Mouse (Mus musculus) liver, adult 2 months (tissue): ENCODE results near the gene Camkv. TPM values are rescaled to one million over a fixed set of nuclear protein-coding genes. Genes with fewer than 3 reads are reported as not detected.
A peak's percentile ranks its signal among the peaks of the same experiment; 100 is the strongest.

ENCODE experiments used
- DNase-seq: peaks from one replicate; pipeline ENCODE4 v3.0.0-alpha.2; 2011; ENCODE audit warnings: low read depth, low spot score; ENCODE audit errors: extremely low read depth
- H3K27ac ChIP-seq: fragments of 200-500 bp; replicated peaks from 2 replicates; pipeline ENCODE4 v1.5.1; 2012; ENCODE audit warnings: low read depth, mild to moderate bottlenecking, control low read depth, inconsistent platforms, low read length; ENCODE audit not compliant: insufficient read depth
- H3K27me3 ChIP-seq: fragments of 200-500 bp; 2 replicates; pipeline ENCODE4 v1.6.1; 2012; ENCODE audit warnings: mild to moderate bottlenecking, moderate library complexity, low read length, inconsistent platforms; ENCODE audit not compliant: control insufficient read depth, insufficient read depth
- H3K36me3 ChIP-seq: fragments of 200-500 bp; 2 replicates; pipeline ENCODE4 v1.6.1; 2012; ENCODE audit warnings: low read length, inconsistent platforms; ENCODE audit not compliant: control insufficient read depth, insufficient read depth
- H3K4me1 ChIP-seq: fragments of 200-500 bp; 2 replicates; pipeline ENCODE4 v1.6.1; 2011; ENCODE audit warnings: low read length; ENCODE audit not compliant: control insufficient read depth, insufficient read depth
- H3K4me3 ChIP-seq: fragments of 200-500 bp; 2 replicates; pipeline ENCODE4 v1.5.1; 2011; ENCODE audit warnings: low read depth, mild to moderate bottlenecking, control low read depth, low read length, moderate library complexity; ENCODE audit not compliant: insufficient read depth
- H3K79me2 ChIP-seq: fragments of 200-500 bp; 2 replicates; pipeline ENCODE4 v1.6.1; 2012; ENCODE audit warnings: inconsistent platforms, mild to moderate bottlenecking, low read length, moderate library complexity; ENCODE audit not compliant: control insufficient read depth, insufficient read depth
- H3K9ac ChIP-seq: fragments of 200-500 bp; 2 replicates; pipeline ENCODE4 v1.6.1; 2012; ENCODE audit warnings: low read depth, mild to moderate bottlenecking, control low read depth, inconsistent platforms, low read length
- CTCF ChIP-seq: fragments of 200-500 bp; IDR thresholded peaks from 2 replicates; pipeline ENCODE4 v1.5.1; 2011; ENCODE audit warnings: low read depth, low read length, control low read depth
- POLR2A ChIP-seq: fragments of 200-500 bp; IDR thresholded peaks from 2 replicates; pipeline ENCODE4 v1.6.1; 2011; ENCODE audit warnings: low read length, control low read depth; ENCODE audit not compliant: insufficient read depth; ENCODE audit errors: extremely low read depth
- WGBS: fragments of 180-500 bp; shearing (Covaris S2); methylation state at CpG from one replicate; pipeline ENCODE4 v1.1.7; 2018; 5-methylcytosine and 5-hydroxymethylcytosine counted together
- polyA plus RNA-seq: library from polyadenylated mRNA; depleted of rRNA; stranded (reverse); fragments of >200 nt; gene quantifications from 2 replicates; pipeline ENCODE4 v1.2.3, GENCODE M21; 2012
- total RNA-seq: library from RNA; depleted of rRNA; stranded (reverse); fragments of >200 nt; gene quantifications from 2 replicates; pipeline ENCODE4 v1.2.3, GENCODE M21; 2014

Gene Camkv
- total and polyA plus RNA-seq, 2 experiments: not detected

- TF ChIP-seq POLR2A (no peak), CTCF (no peak)
- H3K4me1 ChIP-seq: no peaks in the 10 kb centered on the region
- no peaks in the 10 kb centered on the region for H3K79me2 ChIP-seq
- no peak overlapping the region for H3K9ac ChIP-seq
- DNase-seq: peak; percentile 31
- no peaks in the 10 kb centered on the region for H3K27me3 ChIP-seq
- no peak overlapping the region for H3K27ac ChIP-seq
- H3K4me3 ChIP-seq: no peak overlapping the region
- 67% methylated on average over 10 of the region's 10 CpGs for WGBS
- peaks cover 11% of the 10 kb centered on the region; the same call in 1 of the 2 replicates for H3K36me3 ChIP-seq
These were observed 36.9 kb upstream of the Camkv start for GRCm38 (mm10) chr9:107898563-107898962.

- Histone ChIP-seq H3K9ac (no peak overlapping the region), H3K27ac (no peak overlapping the region), H3K27me3 (no peaks in the 10 kb centered on the region), H3K79me2 (no peaks in the 10 kb centered on the region), H3K4me3 (no peak overlapping the region), H3K36me3 (peaks cover 11% of the 10 kb centered on the region; the same call in 1 of the 2 replicates), H3K4me1 (no peaks in the 10 kb centered on the region)
- TF ChIP-seq POLR2A: no peak
- no peak for TF ChIP-seq CTCF
- WGBS: 83% methylated on average over 12 of the region's 12 CpGs
- DNase-seq: no peak
These were observed 35.6 kb upstream of the Camkv start for GRCm38 (mm10) chr9:107899855-107900254.

DNA sequence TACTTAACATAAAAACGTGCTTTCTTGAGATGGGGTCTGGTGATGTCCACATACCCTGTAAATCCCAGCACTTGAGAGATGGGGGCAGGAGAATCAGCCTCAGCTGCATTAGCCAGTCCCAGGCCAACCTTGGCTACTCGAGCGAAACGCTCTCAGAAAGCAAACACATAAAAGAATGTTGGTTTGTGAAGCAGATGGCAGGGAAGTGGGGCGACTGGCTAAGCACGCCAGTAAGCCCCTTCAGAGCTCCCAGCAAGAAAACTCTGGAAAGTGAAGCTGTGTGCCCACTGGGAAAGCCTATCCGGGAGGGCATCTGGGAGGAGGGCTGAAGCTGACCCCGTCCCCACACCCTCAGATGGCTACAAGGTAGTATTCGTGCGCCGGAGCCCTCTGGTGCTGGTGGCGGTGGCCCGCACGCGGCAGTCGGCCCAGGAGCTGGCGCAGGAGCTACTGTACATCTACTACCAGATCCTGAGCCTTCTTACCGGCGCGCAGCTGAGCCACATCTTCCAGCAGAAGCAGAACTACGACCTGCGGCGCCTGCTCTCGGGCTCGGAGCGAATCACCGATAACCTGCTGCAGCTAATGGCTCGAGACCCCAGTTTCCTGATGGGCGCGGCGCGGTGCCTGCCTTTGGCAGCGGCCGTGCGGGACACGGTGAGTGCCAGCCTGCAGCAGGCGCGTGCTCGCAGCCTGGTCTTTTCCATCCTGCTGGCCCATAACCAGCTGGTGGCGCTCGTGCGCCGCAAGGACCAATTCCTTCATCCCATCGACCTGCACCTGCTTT is 34.4 kb upstream of the Camkv start:
- no peak for DNase-seq
- no peak overlapping the region for H3K9ac ChIP-seq
- H3K4me1 ChIP-seq: no peaks in the 10 kb centered on the region
- 84% methylated on average over 44 of the region's 44 CpGs for WGBS
- H3K27ac ChIP-seq: no peak overlapping the region
- H3K4me3 ChIP-seq: no peak overlapping the region
- peak; percentile 38 for TF ChIP-seq CTCF
- no peak for TF ChIP-seq POLR2A
- H3K79me2 ChIP-seq: no peaks in the 10 kb centered on the region
- no peaks in the 10 kb centered on the region for H3K27me3 ChIP-seq
- H3K36me3 ChIP-seq: peaks cover 11% of the 10 kb centered on the region; the same call in 1 of the 2 replicates

DNA sequence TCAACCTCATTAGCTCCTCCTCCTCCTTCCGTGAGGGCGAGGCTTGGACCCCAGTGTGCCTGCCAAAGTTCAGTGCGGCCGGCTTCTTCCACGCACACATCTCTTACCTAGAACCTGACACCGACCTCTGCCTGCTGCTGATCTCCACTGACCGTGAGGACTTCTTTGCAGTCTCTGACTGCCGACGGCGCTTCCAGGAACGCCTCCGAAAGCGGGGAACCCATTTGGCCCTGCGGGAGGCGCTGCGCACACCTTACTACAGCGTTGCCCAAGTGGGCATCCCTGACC is 33.9 kb upstream of the Camkv start:
- H3K79me2 ChIP-seq: no peaks in the 10 kb centered on the region
- no peak overlapping the region for H3K4me3 ChIP-seq
- TF ChIP-seq POLR2A (no peak), CTCF (no peak)
- WGBS: 89% methylated on average over 17 of the region's 17 CpGs
- no peak overlapping the region for H3K9ac ChIP-seq
- H3K27ac ChIP-seq: no peak overlapping the region
- no peaks in the 10 kb centered on the region for H3K27me3 ChIP-seq
- peaks cover 2% of the 10 kb centered on the region; the same call in 1 of the 2 replicates for H3K4me1 ChIP-seq
- peaks cover 10% of the 10 kb centered on the region; the same call in 1 of the 2 replicates for H3K36me3 ChIP-seq
- DNase-seq: no peak

DNA sequence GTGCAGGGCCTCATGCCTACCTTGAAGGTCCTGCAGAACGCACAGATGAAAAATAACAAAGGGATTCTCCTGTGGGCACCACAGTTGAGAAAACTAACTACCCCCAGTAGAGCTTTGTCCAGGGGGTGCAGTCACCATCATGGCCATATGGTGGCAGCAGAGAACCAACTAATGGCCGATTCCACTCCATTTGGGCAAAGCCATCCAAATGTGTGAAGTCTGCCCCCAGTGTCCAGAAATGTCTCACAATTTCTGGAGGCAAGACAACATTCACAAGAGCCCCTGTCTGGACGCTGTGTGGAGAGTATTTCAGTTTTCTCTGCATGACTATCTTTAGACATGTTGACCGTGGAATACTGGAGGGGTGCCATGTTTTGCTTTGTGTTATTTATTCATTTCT is 30.7 kb upstream of the Camkv start:
- H3K27me3 ChIP-seq: no peaks in the 10 kb centered on the region
- H3K27ac ChIP-seq: no peak overlapping the region
- H3K4me1 ChIP-seq: peaks cover 4% of the 10 kb centered on the region; the same call in 1 of the 2 replicates
- 3% methylated on average over 4 of the region's 4 CpGs for WGBS
- peak; percentile 83 for TF ChIP-seq CTCF
- no peak for TF ChIP-seq POLR2A
- no peak overlapping the region for H3K9ac ChIP-seq
- H3K4me3 ChIP-seq: no peak overlapping the region
- no peaks in the 10 kb centered on the region for H3K79me2 ChIP-seq
- peak; percentile 52 for DNase-seq
- H3K36me3 ChIP-seq: peaks cover 6% of the 10 kb centered on the region; the same call in 1 of the 2 replicates

GRCm38 (mm10) chr9:107906252-107906966 is 29.1 kb upstream of the Camkv start, which contains the start of gene Mst1r:
Gene Mst1r, plus strand, starts transcription at chr9:107906873.
- Histone ChIP-seq H3K79me2 (no peaks in the 10 kb centered on the region), H3K36me3 (0 out of 2 replicates have a peak, but pooled peaks cover 2% of the 10 kb centered on the region), H3K9ac (peak within 1 kb of the TSS; percentile 35), H3K4me3 (peak within 1 kb of the TSS; percentile 58), H3K4me1 (peaks cover 4% of the 10 kb centered on the region; the same call in 1 of the 2 replicates), H3K27me3 (no peaks in the 10 kb centered on the region), H3K27ac (no peak within 1 kb of the TSS)
- peak; percentile 56 for DNase-seq
- WGBS: 26% methylated on average over 19 of the region's 19 CpGs
- no peak for TF ChIP-seq CTCF
- no peak for TF ChIP-seq POLR2A
